Mouse (Mus musculus): ENCODE measurements around the gene Snx18. TPM values are rescaled to one million over a fixed set of nuclear protein-coding genes. Genes with fewer than 3 reads are reported as not detected.

The Snx18 gene
- polyA plus RNA-seq, 1 experiment from 2014 or later, result 11.3 TPM

GRCm38 (mm10) chr13:113542374-113542773 lies 76.0 kb downstream of the Snx18 start:
- H3K27ac ChIP-seq (replicated peaks), result no peak overlapping the region
- H3K4me2 ChIP-seq, result no peak overlapping the region
- no peaks in the 10 kb centered on the region for H3K36me3 ChIP-seq
- H3K9ac ChIP-seq, result no peak overlapping the region
- H3K4me3 ChIP-seq, result no peak overlapping the region
- WGBS, result 92% methylated on average over 6 of the region's 6 CpGs
- H3K27me3 ChIP-seq, result no peaks in the 10 kb centered on the region
- H3K4me1 ChIP-seq (replicated peaks), result no peaks in the 10 kb centered on the region
- no peak for ATAC-seq (ENCODE audit: low FRiP score, low read depth)
- H3K9me3 ChIP-seq, result no peaks in the 10 kb centered on the region

Other genes starting within 250 kb of the Snx18 start
- gene Hspb3, start 45.1 kb upstream of the Snx18 start, polyA plus RNA-seq (2015; fragmentation: Nextera tagmentation; extraction: Ambion mirVana), result 0.19 and 0.21 TPM in 2 replicates
- gene Arl15, start 175.9 kb upstream of the Snx18 start, polyA plus RNA-seq (2015; fragmentation: Nextera tagmentation; extraction: Ambion mirVana), result 13.2 and 13.8 TPM in 2 replicates